Mouse (Mus musculus) bone marrow, adult 2 months (tissue): ENCODE data around the gene Mpig6b.

Source experiments
- CTCF ChIP-seq: fragments of 200-500 bp; IDR thresholded peaks from 2 replicates; pipeline ENCODE4 v1.5.1; 2011; ENCODE audit warnings: low read length, control low read depth; ENCODE audit not compliant: control insufficient read depth, insufficient read depth
- POLR2A ChIP-seq: fragments of 200-500 bp; IDR thresholded peaks from 2 replicates; pipeline ENCODE4 v1.6.1; 2011; ENCODE audit warnings: low read depth, mild to moderate bottlenecking, control low read depth, low read length, borderline replicate concordance; ENCODE audit not compliant: control insufficient read depth

DNA sequence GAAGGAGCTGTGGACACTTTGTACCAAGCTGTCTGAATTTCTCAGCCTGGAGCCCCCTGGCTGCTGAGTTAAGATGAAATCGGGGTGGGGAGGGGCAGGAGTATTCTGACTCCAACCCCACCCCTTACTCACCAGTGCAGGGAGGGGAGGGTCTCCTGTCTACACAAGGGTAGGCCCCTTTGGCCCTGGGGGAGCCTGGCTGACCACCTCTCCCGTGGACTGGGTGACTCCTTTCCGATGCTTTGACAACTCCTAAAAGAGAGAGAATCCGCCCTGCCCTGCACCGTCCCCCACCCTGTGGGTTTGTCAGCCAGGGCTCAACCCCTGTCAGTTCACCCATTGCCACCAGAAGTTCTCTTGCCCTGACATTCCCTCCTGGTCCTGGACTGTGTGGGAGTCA is 39.8 kb downstream of the Mpig6b start:
- TF ChIP-seq POLR2A = no peak
- TF ChIP-seq CTCF = no peak
